Mouse (Mus musculus) liver, embryonic 14.5 days (tissue): ENCODE data around the gene Klhdc9. TPM values are rescaled to one million over a fixed set of nuclear protein-coding genes. Genes with fewer than 3 reads are reported as not detected.
A peak's percentile ranks its signal among the peaks of the same experiment; 100 is the strongest.

Source experiments
- ATAC-seq: fragments of 200-750 bp; cut with Nextera tagmentation; 2 replicates; pipeline ENCODE4 v1.8.0; 2017; ENCODE audit warnings: moderate number of reproducible peaks, mild to moderate bottlenecking, moderate library complexity; ENCODE audit not compliant: insufficient read depth
- DNase-seq, 3 experiments: peaks; one replicate each; pipeline ENCODE4 v3.0.0-alpha.2; 2012 to 2013; ENCODE audit warnings: low read depth in 3 of 3, low spot score in 3 of 3
- H3K27ac ChIP-seq: fragments of 300-500 bp; sonication (generic); 2 replicates; pipeline ENCODE4 v1.5.1; 2014; ENCODE audit warnings: moderate library complexity, mild to moderate bottlenecking, control low read depth, inconsistent platforms
- H3K27me3 ChIP-seq: fragments of 300-500 bp; sonication (generic); 2 replicates; pipeline ENCODE4 v1.6.1; 2014; ENCODE audit warnings: mild to moderate bottlenecking, low read length, moderate library complexity; ENCODE audit not compliant: control insufficient read depth, insufficient read depth
- H3K36me3 ChIP-seq: fragments of 300-500 bp; sonication (generic); replicated peaks from 2 replicates; pipeline ENCODE4 v1.6.1; 2014; ENCODE audit warnings: low read depth; ENCODE audit not compliant: control insufficient read depth, insufficient read depth
- H3K4me1 ChIP-seq, 2 experiments: fragments of 200-500 bp in 1 of 2; fragments of 300-500 bp in 1 of 2; sonication (generic) in 1 of 2; replicated peaks; 2 replicates each; pipeline ENCODE4 v1.6.1; 2012 to 2014; ENCODE audit warnings: antibody characterized with exemption in 1 of 2, inconsistent platforms in 1 of 2, low read length in 1 of 2; ENCODE audit not compliant: control insufficient read depth in 2 of 2, insufficient read depth in 2 of 2
- H3K4me2 ChIP-seq: fragments of 300-500 bp; sonication (generic); 2 replicates; pipeline ENCODE4 v1.6.1; 2014; ENCODE audit warnings: low read depth, mild to moderate bottlenecking, control low read depth, moderate library complexity
- H3K4me3 ChIP-seq, 2 experiments: fragments of 200-500 bp in 1 of 2; fragments of 300-500 bp in 1 of 2; sonication (generic) in 1 of 2; 2 replicates each; pipeline ENCODE4 v1.5.1; 2012 to 2014; ENCODE audit warnings: low read depth in 2 of 2, low read length in 2 of 2, mild to moderate bottlenecking in 2 of 2, control low read depth in 1 of 2, inconsistent platforms in 1 of 2, moderate library complexity in 1 of 2; ENCODE audit not compliant: insufficient read depth in 1 of 2
- H3K9ac ChIP-seq: fragments of 300-500 bp; sonication (generic); replicated peaks from 2 replicates; pipeline ENCODE4 v1.6.1; 2014; ENCODE audit warnings: mild to moderate bottlenecking, control low read depth, moderate library complexity
- H3K9me3 ChIP-seq: fragments of 300-500 bp; sonication (generic); 2 replicates; pipeline ENCODE4 v1.6.1; 2016; ENCODE audit warnings: low read length, mixed read lengths; ENCODE audit not compliant: control insufficient read depth
- CTCF ChIP-seq: IDR thresholded peaks from 2 replicates; pipeline ENCODE4 v1.5.1; 2016; ENCODE audit warnings: antibody characterized with exemption, low read depth, control low read depth
- EP300 ChIP-seq: IDR thresholded peaks from 2 replicates; pipeline ENCODE4 v1.6.1; 2016; ENCODE audit warnings: antibody characterized with exemption, low read depth
- WGBS: fragments of 180-500 bp; shearing (Covaris S2); extraction: QIAGEN DNeasy Blood & Tissue Kit; methylation state at CpG from one replicate; pipeline ENCODE4 v1.1.7; 2014; ENCODE audit not compliant: insufficient replicate concordance; 5-methylcytosine and 5-hydroxymethylcytosine counted together
- polyA plus RNA-seq, 2 experiments: library from polyadenylated mRNA; depleted of rRNA in 1 of 2; stranded (reverse) in 1 of 2; unstranded in 1 of 2; fragments of >200 nt; fragmentation: Nextera tagmentation in 1 of 2; extraction: Ambion mirVana in 1 of 2; gene quantifications; 2 replicates each; pipeline versions ENCODE4 v1.2.1 to v1.2.3; 2012 to 2014

The Klhdc9 gene
- polyA plus RNA-seq (2012; rRNA removed) (0.27 and 0.39 TPM in 2 replicates), polyA plus RNA-seq (2014; fragmentation: Nextera tagmentation; extraction: Ambion mirVana) (0.49 and 0.70 TPM in 2 replicates)

- Histone ChIP-seq H3K9ac (peak within 1 kb of the TSS; percentile 65), H3K4me3 (peak within 1 kb of the TSS; percentile 59 to 84), H3K27ac (peak within 1 kb of the TSS; percentile 3; the same call in 1 of the 2 replicates), H3K9me3 (no peaks in the 10 kb centered on the region), H3K4me1 (peaks cover 6 to 11% of the 10 kb centered on the region in 2 experiments), H3K36me3 (peaks cover 4% of the 10 kb centered on the region; the same call in 1 of the 2 replicates), H3K27me3 (no peaks in the 10 kb centered on the region), H3K4me2 (peak within 1 kb of the TSS; percentile 75)
- TF ChIP-seq EP300 (no peak), CTCF (no peak)
- peak; percentile 86 for ATAC-seq
- 2% methylated on average over 21 of the region's 21 CpGs for WGBS
- DNase-seq: peak; percentile 74 to 90 (median 88)
Measured at GRCm38 (mm10) chr1:171360656-171361055, at the start of gene Klhdc9. Gene Klhdc9, minus strand, starts transcription at chr1:171360798.

- Histone ChIP-seq H3K4me2 (no peak overlapping the region), H3K4me1 (peaks cover 10 to 22% of the 10 kb centered on the region in 2 experiments), H3K27me3 (no peaks in the 10 kb centered on the region), H3K9ac (no peak overlapping the region), H3K4me3 (no peak overlapping the region), H3K27ac (no peak overlapping the region), H3K9me3 (no peaks in the 10 kb centered on the region), H3K36me3 (no peaks in the 10 kb centered on the region)
- ATAC-seq: no peak
- TF ChIP-seq EP300 (no peak), CTCF (no peak)
- 83% methylated on average over 1 of the region's 1 CpGs for WGBS
- DNase-seq: peak in 1 of 3 experiments; percentile 10
Measured at GRCm38 (mm10) chr1:171410231-171410630, 49.6 kb upstream of the Klhdc9 start.

- no peak overlapping the region for H3K9ac ChIP-seq
- TF ChIP-seq EP300: no peak
- no peak for TF ChIP-seq CTCF
- no peaks in the 10 kb centered on the region for H3K27me3 ChIP-seq
- H3K4me2 ChIP-seq: no peak overlapping the region
- WGBS: 60% methylated on average over 5 of the region's 5 CpGs
- no peaks in the 10 kb centered on the region for H3K9me3 ChIP-seq
- no peak overlapping the region for H3K27ac ChIP-seq
- H3K36me3 ChIP-seq: no peaks in the 10 kb centered on the region
- DNase-seq (no peak), ATAC-seq (no peak)
- H3K4me3 ChIP-seq: no peak overlapping the region
- no peaks in the 10 kb centered on the region; a peak in 1 of 4 replicates for H3K4me1 ChIP-seq
Measured at GRCm38 (mm10) chr1:171407263-171407662, 46.7 kb upstream of the Klhdc9 start.

GRCm38 (mm10) chr1:171402991-171403390 is 42.4 kb upstream of the Klhdc9 start:
- no peak overlapping the region for H3K4me3 ChIP-seq
- no peak for TF ChIP-seq EP300
- no peak for TF ChIP-seq CTCF
- no peak for DNase-seq
- 73% methylated on average over 9 of the region's 9 CpGs for WGBS
- H3K9ac ChIP-seq: no peak overlapping the region
- no peaks in the 10 kb centered on the region for H3K9me3 ChIP-seq
- no peak for ATAC-seq
- H3K4me2 ChIP-seq: no peak overlapping the region
- no peaks in the 10 kb centered on the region for H3K36me3 ChIP-seq
- H3K4me1 ChIP-seq: no peaks in the 10 kb centered on the region
- no peak overlapping the region for H3K27ac ChIP-seq
- H3K27me3 ChIP-seq: no peaks in the 10 kb centered on the region

- H3K4me2 ChIP-seq: no peak overlapping the region
- WGBS: 83% methylated on average over 4 of the region's 4 CpGs
- no peak overlapping the region for H3K4me3 ChIP-seq
- no peak overlapping the region for H3K27ac ChIP-seq
- DNase-seq (no peak), ATAC-seq (no peak)
- H3K36me3 ChIP-seq: no peaks in the 10 kb centered on the region
- H3K9ac ChIP-seq: no peak overlapping the region
- no peaks in the 10 kb centered on the region for H3K27me3 ChIP-seq
- H3K4me1 ChIP-seq: no peaks in the 10 kb centered on the region
- no peaks in the 10 kb centered on the region for H3K9me3 ChIP-seq
- TF ChIP-seq CTCF (no peak), EP300 (no peak)
Measured at GRCm38 (mm10) chr1:171401821-171402220, 41.2 kb upstream of the Klhdc9 start.
